Mouse (Mus musculus) stomach, postnatal 0 days (tissue): ENCODE results near the gene Rftn1.

ENCODE experiments used
- CTCF ChIP-seq: IDR thresholded peaks from 2 replicates; pipeline ENCODE4 v1.5.1; 2016; ENCODE audit warnings: antibody characterized with exemption, low read depth, mild to moderate bottlenecking, moderate library complexity
- EP300 ChIP-seq: optimal IDR thresholded peaks from 2 replicates; pipeline ENCODE3; 2016; ENCODE audit warnings: antibody characterized with exemption

DNA sequence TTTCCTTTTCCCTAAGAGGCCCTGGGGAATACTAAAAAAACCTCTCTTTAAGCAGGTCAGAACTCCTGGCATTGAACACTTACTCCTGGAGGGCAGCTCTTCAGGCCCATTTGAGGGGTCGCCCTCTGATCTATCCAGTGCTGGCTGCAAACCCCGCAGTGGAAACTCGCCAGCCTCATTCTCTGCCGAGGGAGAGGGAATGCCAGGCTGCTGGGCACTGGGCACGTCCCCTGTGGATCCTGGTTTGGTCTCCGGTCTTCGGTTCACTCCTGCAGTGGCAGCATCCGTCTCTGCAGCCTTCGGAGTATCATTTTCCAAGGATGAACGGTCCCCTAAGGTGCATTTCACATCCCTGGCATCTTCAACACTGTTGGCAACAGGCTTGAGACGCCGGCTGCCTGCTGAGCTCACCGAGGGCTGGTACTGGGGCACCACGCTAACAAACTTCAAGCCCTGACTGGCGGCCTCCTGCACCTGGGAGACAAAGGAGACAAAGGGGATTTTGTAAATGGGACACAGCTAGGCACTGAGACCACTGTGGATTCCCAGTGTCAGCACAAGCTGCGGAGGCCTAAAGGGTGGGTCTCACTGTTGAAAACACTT, 135.2 kb downstream of the Rftn1 start:
- TF ChIP-seq CTCF (no peak), EP300 (no peak)
